Mouse (Mus musculus): ENCODE results near the gene Hsd3b1.

DNA sequence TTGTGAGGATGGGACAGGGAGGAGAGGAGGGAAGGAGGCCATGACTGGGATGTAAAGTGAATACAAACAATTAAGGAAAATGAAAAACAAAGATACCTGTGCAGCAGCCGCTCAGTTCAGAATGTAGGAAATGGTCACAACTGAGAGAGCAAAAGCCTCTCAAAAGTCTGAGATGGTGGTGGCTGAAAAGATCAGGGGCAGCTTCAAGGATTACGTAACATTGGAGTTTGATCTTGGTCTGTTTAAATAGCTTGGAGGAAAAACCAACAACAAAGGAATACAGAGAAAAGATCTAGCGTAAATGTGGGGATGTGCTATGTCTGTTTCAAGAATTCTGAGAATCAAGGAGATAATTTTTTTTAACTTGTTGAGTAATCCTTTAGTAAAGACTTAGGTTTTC is at the start of gene Hsd3b1:
- TF ChIP-seq EP300 (optimal IDR thresholded peaks at IDR 0.05) (no peak), CTCF (IDR thresholded peaks at IDR 0.05; ENCODE audit: low read depth) (no peak)
